Mouse (Mus musculus) spleen, postnatal 36 days (tissue): ENCODE results near the gene Slc17a8.

Source experiments
- DNase-seq, 2 experiments: peaks; one replicate each; pipeline ENCODE4 v3.0.0; 2022; ENCODE audit warnings: low spot score in 2 of 2, mixed read lengths in 1 of 2

Slc17a8 gene

DNA sequence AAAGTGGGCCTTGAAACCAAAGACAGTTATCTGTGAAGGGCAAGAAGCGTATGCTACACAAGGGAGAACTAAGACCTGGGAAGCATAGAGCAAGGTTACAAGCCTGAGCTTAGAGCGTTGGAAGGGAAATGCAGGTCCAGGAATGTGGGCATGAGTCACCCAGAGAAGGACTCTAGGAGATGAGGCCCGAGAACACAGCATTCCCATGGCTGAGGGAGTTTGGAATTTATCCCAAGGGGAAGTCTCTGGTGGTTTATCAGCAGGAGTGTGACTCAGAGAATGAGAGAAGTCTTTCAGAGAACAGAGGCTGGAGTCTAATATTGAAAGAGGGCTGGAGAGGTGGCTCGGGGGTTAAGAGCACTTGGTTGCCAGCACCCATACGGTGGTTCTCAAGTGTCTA, 94.0 kb downstream of the Slc17a8 start:
- DNase-seq = no peak

DNA sequence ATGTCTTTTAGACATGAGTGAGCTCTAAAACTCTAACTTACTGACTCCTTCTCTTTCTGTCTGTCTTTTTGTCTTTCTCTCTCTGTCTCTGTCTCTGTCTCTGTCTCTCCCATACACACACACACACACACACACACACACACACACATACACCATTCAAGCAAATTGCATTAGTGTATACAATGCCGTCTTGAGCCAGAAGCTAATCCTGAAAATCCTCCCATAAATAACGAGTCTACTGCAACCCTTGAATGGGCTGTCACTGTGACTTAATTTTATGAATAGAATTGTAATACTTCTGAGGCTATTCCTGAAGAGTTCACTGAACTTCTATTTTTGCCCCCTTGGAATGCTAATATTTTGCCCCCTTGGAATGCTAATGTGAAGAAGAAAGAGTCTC, 95.2 kb downstream of the Slc17a8 start:
- no peak for DNase-seq
